Mouse (Mus musculus) lung, postnatal 0 days (tissue): ENCODE measurements at regions not wholly inside any gene's neighbourhood (a gene's known extent, or its start where the extent isn't known, plus 50 kb on each side); places are given as distances from the start of the nearest gene placed in this dataset.
A peak's percentile ranks its signal among the peaks of the same experiment; 100 is the strongest.

ENCODE experiments used
- ATAC-seq: fragments of 200-750 bp; cut with Nextera tagmentation; 2 replicates; pipeline ENCODE4 v1.8.0; 2017; ENCODE audit warnings: moderate library complexity
- DNase-seq: peaks from one replicate; pipeline ENCODE4 v3.0.0-alpha.2; 2016; ENCODE audit warnings: low spot score
- H3K27ac ChIP-seq: fragments of 300-500 bp; sonication (generic); 2 replicates; pipeline ENCODE4 v1.5.1; 2014; ENCODE audit warnings: antibody characterized with exemption, mild to moderate bottlenecking, low read length, mixed read lengths
- H3K27me3 ChIP-seq: fragments of 300-500 bp; sonication (generic); replicated peaks from 2 replicates; pipeline ENCODE4 v1.6.1; 2014; ENCODE audit warnings: low read length, mixed read lengths; ENCODE audit not compliant: insufficient read depth
- H3K36me3 ChIP-seq: fragments of 300-500 bp; sonication (generic); 2 replicates; pipeline ENCODE4 v1.6.1; 2014; ENCODE audit warnings: low read length, mixed read lengths; ENCODE audit not compliant: insufficient read depth
- H3K4me1 ChIP-seq: fragments of 300-500 bp; sonication (generic); 2 replicates; pipeline ENCODE4 v1.6.1; 2014; ENCODE audit warnings: antibody characterized with exemption, low read depth, low read length, mixed read lengths; ENCODE audit not compliant: insufficient read depth
- H3K4me2 ChIP-seq: fragments of 300-500 bp; sonication (generic); replicated peaks from 2 replicates; pipeline ENCODE4 v1.6.1; 2014; ENCODE audit warnings: low read depth, mild to moderate bottlenecking, low read length, moderate library complexity, mixed read lengths
- H3K4me3 ChIP-seq: fragments of 300-500 bp; sonication (generic); 2 replicates; pipeline ENCODE4 v1.5.1; 2014; ENCODE audit warnings: low read depth, low read length
- H3K9ac ChIP-seq: fragments of 300-500 bp; sonication (generic); replicated peaks from 2 replicates; pipeline ENCODE4 v1.6.1; 2014; ENCODE audit warnings: low read depth, mild to moderate bottlenecking
- H3K9me3 ChIP-seq: fragments of 300-500 bp; sonication (generic); 2 replicates; pipeline ENCODE4 v1.6.1; 2016; ENCODE audit warnings: low read length, mixed read lengths
- CTCF ChIP-seq: IDR thresholded peaks from 2 replicates; pipeline ENCODE4 v1.5.1; 2016; ENCODE audit warnings: antibody characterized with exemption, mild to moderate bottlenecking
- EP300 ChIP-seq: IDR thresholded peaks from 2 replicates; pipeline ENCODE4 v1.6.1; 2016; ENCODE audit warnings: antibody characterized with exemption, mild to moderate bottlenecking, control low read depth
- WGBS: fragments of 180-500 bp; shearing (Covaris S2); extraction: QIAGEN DNeasy Blood & Tissue Kit; methylation state at CpG from one replicate; pipeline ENCODE4 v1.1.7; 2014; 5-methylcytosine and 5-hydroxymethylcytosine counted together

- H3K27me3 ChIP-seq: no peaks in the 10 kb centered on the region
- H3K9ac ChIP-seq: no peak overlapping the region
- no peaks in the 10 kb centered on the region for H3K9me3 ChIP-seq
- no peak overlapping the region for H3K4me2 ChIP-seq
- 75% methylated on average over 2 of the region's 2 CpGs for WGBS
- H3K27ac ChIP-seq: no peak overlapping the region
- H3K4me3 ChIP-seq: no peak overlapping the region
- no peak for TF ChIP-seq CTCF
- no peak for TF ChIP-seq EP300
- no peaks in the 10 kb centered on the region for H3K36me3 ChIP-seq
- ATAC-seq (no peak), DNase-seq (no peak)
- H3K4me1 ChIP-seq: 0 out of 2 replicates have a peak, but pooled peaks cover 4% of the 10 kb centered on the region
Measured at GRCm38 (mm10) chr1:143888510-143888909, 111.4 kb downstream of the Uchl5 start.

- ATAC-seq: peak; percentile 60; the same call in 1 of the 2 replicates
- DNase-seq: no peak
- WGBS: 64% methylated on average over 5 of the region's 5 CpGs
- H3K4me1 ChIP-seq: 0 out of 2 replicates have a peak, but pooled peaks cover 4% of the 10 kb centered on the region
- H3K27ac ChIP-seq: no peak overlapping the region
- TF ChIP-seq CTCF: no peak
- peak; percentile 84 for TF ChIP-seq EP300
- no peaks in the 10 kb centered on the region for H3K36me3 ChIP-seq
- H3K9ac ChIP-seq: no peak overlapping the region
- no peak overlapping the region for H3K4me2 ChIP-seq
- no peaks in the 10 kb centered on the region for H3K27me3 ChIP-seq
- no peak overlapping the region for H3K4me3 ChIP-seq
- H3K9me3 ChIP-seq: no peaks in the 10 kb centered on the region
Measured at GRCm38 (mm10) chr1:143888065-143888464, 111.0 kb downstream of the Uchl5 start.

- no peaks in the 10 kb centered on the region for H3K9me3 ChIP-seq
- H3K27ac ChIP-seq: no peak overlapping the region
- DNase-seq (peak; percentile 59), ATAC-seq (peak; percentile 69)
- H3K27me3 ChIP-seq: no peaks in the 10 kb centered on the region
- H3K9ac ChIP-seq: no peak overlapping the region
- H3K36me3 ChIP-seq: no peaks in the 10 kb centered on the region
- H3K4me2 ChIP-seq: no peak overlapping the region
- 21% methylated on average over 1 of the region's 1 CpGs for WGBS
- 0 out of 2 replicates have a peak, but pooled peaks cover 8% of the 10 kb centered on the region for H3K4me1 ChIP-seq
- TF ChIP-seq CTCF (no peak), EP300 (peak; percentile 92)
- no peak overlapping the region for H3K4me3 ChIP-seq
Measured at GRCm38 (mm10) chr1:143886014-143886413, 108.9 kb downstream of the Uchl5 start.

GRCm38 (mm10) chr1:143881192-143881591, 104.1 kb downstream of the Uchl5 start:
- H3K27ac ChIP-seq: no peak overlapping the region

GRCm38 (mm10) chr1:143879622-143880021, 102.5 kb downstream of the Uchl5 start:
- no peaks in the 10 kb centered on the region for H3K27me3 ChIP-seq
- no peak overlapping the region for H3K9ac ChIP-seq
- DNase-seq (no peak), ATAC-seq (no peak)
- H3K4me3 ChIP-seq: no peak overlapping the region
- H3K27ac ChIP-seq: no peak overlapping the region
- no peaks in the 10 kb centered on the region for H3K9me3 ChIP-seq
- 0 out of 2 replicates have a peak, but pooled peaks cover 4% of the 10 kb centered on the region for H3K4me1 ChIP-seq
- TF ChIP-seq CTCF: no peak
- TF ChIP-seq EP300: no peak
- H3K36me3 ChIP-seq: no peaks in the 10 kb centered on the region
- H3K4me2 ChIP-seq: no peak overlapping the region
- 92% methylated on average over 5 of the region's 5 CpGs for WGBS

More at GRCm38 (mm10) chr1:143881192-143881591, 104.1 kb downstream of the Uchl5 start:
- ATAC-seq (0 out of 2 replicates have a peak, but pooled peaks have one; percentile 41), DNase-seq (no peak)
- no peak overlapping the region for H3K9ac ChIP-seq
- no peaks in the 10 kb centered on the region for H3K9me3 ChIP-seq
- no peaks in the 10 kb centered on the region for H3K27me3 ChIP-seq
- TF ChIP-seq CTCF: no peak
- TF ChIP-seq EP300: no peak
- H3K36me3 ChIP-seq: no peaks in the 10 kb centered on the region
- no peak overlapping the region for H3K4me2 ChIP-seq
- H3K4me1 ChIP-seq: 0 out of 2 replicates have a peak, but pooled peaks cover 4% of the 10 kb centered on the region
- H3K4me3 ChIP-seq: no peak overlapping the region
- WGBS: 32% methylated on average over 6 of the region's 6 CpGs

GRCm38 (mm10) chr1:143878266-143878665, 101.2 kb downstream of the Uchl5 start:
- no peak for DNase-seq
- WGBS: 30% methylated on average over 2 of the region's 2 CpGs
- peak; percentile 33; the same call in 1 of the 2 replicates for ATAC-seq

More at GRCm38 (mm10) chr1:143878266-143878665, 101.2 kb downstream of the Uchl5 start:
- no peaks in the 10 kb centered on the region for H3K9me3 ChIP-seq
- no peak overlapping the region for H3K27ac ChIP-seq
- H3K4me1 ChIP-seq: 0 out of 2 replicates have a peak, but pooled peaks cover 4% of the 10 kb centered on the region
- no peaks in the 10 kb centered on the region for H3K36me3 ChIP-seq
- no peak overlapping the region for H3K4me2 ChIP-seq
- H3K4me3 ChIP-seq: no peak overlapping the region
- no peak overlapping the region for H3K9ac ChIP-seq
- TF ChIP-seq EP300: no peak
- no peak for TF ChIP-seq CTCF
- H3K27me3 ChIP-seq: no peaks in the 10 kb centered on the region
